Mouse (Mus musculus) urinary bladder, adult 18-20 months (tissue): ENCODE results near the gene Capza2.

Source experiments
- DNase-seq, 2 experiments: peaks; one replicate each; pipeline ENCODE4 v3.0.0; 2022; ENCODE audit warnings: low spot score in 2 of 2, mixed read lengths in 2 of 2

The Capza2 gene

DNA sequence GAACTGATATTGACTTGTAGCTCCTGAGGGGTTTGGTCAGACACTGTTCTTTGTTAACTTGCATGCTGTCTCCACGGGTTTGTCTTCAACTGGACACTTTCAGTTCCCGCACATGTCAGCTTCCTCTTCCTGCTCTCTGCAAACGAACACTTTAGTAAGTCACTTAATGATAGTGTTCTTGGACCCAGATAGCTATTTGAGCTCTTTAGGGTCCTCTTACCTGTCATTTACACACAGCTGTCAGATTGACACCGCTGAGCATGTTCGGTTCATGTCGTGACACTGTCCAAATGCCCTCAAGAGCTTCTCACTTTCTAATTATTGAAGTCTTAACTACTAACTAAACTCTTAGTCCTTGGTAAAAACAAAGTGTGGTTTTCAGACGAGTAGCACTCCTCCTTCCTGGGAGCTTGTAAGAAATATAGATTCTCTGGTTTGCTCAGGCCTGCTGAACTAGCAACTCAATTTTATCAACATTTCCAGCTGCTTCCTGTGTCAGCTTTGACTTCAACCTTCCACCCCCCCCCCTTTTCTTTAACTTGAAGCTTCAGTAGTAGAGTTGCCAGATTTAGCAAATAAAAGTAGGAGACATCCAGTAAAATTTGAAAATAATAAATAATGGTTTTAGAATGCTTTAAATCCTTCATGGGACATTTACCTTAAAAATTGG is at the start of gene Capza2:
Gene Capza2 (plus strand): TSS at position 620 of the 670 bp plus-strand sequence.
- DNase-seq, result no peak

DNA sequence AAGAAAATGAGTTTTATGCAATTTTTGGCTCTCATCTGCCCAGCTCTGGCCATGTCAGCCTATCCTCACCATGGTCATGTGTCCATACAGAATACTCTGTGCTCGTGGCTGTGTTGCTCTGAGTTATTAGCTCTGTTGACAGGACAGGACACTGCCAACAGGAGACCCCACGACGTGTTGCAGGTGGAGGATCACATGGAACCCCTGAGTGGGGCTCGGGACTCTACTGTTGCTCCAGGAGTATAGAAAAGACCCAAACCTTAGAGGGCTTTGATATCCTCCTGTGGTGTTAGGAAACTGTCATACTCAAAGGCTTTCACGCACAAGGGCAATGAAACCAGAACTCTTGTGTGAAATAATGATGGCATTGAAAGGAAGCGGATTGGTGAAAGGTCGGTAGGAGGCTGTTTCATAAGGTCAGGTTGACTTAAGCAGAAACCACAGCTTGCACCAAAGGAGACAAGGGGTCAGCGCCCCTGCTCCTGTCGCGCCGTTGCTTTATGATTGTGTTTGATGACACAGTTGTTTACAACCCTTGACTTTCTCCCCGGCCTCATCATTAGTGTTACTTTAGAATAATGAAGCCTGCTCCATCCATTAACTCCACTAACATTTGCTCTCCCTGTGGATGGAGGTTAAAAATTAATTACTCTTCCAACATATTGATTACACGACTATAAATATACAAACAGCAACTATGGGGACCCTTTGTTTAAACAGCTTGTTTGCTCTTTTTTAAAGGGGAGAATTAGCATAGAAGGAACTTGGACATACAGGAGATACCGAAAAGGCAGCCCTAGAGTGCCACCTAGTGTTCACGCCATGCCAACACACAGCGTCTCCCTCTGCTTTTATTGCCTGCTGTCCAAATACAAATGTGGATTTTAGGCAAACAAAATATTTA is 46.7 kb upstream of the Capza2 start:
- peak; percentile 45 to 68 for DNase-seq

DNA sequence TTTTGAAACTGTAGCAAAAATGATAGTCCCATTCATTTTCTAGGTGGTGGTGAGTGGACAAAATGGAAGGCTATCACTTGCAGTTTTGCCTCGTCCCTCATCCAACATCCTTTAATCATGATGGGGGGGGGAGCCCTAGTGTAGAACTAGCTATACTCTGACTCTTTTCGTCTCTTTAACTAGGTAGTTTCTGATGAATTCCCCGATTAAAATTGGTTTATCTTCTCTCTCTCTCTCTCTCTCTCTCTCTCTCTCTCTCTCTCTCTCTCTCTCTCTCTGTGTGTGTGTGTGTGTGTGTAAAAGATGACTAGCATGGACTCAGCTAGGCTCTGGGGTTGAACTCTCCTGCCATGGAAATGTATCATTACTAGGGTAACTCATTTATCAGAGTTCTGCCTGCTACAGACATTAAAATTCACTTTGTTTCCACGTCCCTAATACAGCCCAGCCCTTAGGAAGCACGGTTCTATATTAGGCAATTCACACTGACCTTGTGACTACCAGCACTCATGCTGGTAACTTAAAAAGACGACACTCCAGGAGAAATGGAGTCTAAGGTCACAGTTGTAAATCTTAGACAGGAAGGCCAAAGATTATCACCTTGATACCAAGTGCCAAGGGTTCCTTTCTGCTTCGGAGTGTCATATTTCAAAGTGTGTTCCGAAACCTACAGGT is 45.9 kb upstream of the Capza2 start:
- no peak for DNase-seq

DNA sequence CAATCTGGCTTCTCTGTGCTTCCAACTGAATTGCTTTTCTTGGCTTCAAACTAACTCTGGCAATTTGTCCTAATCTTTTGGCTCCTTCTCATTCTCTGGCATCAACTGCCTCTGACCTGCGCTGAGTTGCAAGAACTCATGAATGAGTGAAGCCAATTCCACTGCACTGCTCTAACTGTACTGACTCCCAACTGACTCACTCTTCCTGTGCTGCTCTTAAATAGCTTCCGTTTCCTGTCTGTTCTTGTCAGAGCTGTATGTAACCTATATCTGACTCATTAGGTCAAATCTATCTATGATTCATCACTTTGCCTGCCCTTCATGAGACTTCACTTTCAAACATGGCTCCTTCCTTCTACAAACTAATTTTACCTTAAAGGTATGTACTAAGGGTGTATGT is 42.1 kb upstream of the Capza2 start:
- DNase-seq, result no peak

DNA sequence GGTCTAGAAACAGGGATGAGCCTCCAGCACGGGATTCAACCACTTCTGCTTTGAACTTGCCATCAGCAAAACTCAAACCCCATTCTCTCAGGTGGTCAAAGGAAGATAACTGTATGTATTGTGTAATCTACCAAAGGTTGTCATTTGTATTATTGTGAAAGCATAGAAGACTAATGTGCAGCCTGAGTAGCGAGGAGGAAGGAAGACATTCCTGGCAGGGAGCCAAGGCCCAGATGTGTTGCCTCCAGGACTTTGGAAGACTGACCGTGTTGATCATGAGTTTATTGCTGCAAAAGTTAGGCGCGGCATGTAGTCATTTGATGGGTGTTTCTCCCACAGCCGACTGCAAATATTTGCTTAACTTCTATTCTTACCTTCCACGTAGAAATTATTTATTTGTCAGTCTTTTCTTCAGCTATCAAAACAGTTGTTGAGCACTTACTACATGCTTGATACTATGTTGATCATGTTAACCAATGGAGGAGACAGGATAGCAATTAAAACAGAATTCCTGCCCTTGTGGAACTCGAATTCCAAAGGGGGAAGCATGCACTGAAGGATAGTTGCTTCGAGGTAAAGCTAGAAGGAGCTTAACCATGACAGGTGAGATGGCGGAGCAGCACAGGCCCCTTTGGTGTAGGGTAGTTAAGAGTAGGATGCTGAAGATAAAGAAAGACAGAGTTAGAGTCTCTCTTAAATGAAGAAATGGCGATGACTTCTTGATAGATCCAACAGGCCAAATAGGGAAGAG is 40.1 kb upstream of the Capza2 start:
- DNase-seq, result peak in 1 of 2 experiments; percentile 9

DNA sequence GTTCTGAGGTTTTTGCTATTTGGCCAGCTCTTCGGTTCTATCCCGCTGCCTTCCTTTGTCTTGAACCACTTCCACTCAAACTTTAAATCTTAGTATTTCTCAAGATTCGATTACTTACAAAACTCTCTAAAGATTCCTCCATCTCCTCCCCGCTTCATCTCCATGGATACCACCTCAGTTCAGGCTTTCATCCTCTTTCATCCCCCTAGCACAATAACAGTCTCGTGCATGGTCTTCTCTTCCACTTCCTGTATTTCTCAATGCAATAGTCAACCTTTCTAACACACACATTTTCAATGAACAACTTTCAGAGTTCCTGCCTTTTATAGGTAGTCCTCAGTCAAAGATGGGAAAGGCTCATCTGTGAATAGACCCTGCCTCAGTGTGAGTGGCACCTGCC is 36.7 kb upstream of the Capza2 start:
- no peak for DNase-seq

DNA sequence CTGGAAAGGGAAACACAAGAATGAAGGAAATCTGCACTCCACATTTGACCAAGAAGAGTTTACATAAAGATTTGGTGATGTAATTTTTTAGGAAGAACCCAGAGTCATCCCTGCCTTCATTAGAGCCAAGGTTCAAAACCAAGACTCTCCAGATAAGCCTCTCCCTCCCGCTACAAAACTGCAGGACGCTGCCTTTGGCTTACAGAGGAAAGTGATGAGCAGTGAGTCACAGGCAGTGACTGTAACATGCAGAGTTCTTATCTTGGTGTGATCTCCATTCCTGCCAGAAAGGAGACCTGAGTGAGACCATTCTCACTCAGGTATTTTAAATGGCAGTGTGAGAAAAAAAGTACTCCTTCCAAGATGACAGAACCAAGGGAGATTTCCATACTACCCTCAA is 34.5 kb upstream of the Capza2 start:
- no peak for DNase-seq

DNA sequence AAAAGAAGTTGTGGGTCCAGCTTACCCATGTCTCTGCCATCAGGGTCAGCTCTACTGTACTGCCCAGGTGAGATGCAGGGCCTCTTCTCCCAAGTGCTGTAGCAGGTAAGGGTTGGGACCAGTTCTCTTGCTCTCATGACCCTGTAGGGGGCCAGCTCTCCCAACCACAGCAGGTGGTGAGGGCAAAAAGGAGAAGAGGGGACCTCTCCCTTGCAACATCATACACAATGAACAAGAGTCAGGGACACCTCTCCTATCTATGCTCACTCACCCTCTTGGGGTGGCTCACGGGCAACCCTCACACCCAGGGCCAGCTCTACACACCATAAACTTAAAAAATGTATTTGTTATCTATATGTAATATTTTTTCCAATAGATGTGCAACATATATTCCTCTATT is 29.1 kb upstream of the Capza2 start:
- no peak for DNase-seq

DNA sequence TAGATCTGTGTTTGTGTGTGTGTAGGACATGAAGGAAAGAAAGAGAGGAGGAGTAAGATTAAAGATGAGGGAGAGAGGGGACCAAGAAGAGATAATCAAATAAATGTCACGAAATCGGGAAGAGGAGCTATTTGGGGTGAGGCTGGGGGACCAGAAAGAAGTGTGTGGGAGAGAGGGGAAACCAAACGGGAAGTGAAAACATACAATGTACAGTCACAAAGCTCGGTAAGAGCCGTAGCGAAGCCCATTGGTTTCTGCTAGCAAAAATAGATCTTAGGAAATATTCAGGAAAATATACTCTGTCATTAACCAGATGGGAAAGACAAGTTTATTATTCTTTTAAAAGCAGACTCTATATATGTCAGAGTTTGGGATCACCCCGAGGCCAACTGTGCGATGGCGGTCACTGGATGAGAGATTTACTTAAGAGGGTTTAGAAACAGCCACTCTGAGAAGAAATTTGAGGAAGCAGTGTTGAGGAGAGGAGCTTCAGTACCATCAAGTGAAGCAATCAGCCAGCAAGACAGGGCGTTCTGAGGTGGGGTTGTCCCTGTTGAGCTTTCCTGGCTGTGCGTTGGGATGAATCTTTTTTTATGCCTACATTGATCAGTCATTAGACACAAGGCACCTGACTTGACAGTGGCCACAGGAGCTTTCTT is 24.6 kb upstream of the Capza2 start:
- no peak for DNase-seq

DNA sequence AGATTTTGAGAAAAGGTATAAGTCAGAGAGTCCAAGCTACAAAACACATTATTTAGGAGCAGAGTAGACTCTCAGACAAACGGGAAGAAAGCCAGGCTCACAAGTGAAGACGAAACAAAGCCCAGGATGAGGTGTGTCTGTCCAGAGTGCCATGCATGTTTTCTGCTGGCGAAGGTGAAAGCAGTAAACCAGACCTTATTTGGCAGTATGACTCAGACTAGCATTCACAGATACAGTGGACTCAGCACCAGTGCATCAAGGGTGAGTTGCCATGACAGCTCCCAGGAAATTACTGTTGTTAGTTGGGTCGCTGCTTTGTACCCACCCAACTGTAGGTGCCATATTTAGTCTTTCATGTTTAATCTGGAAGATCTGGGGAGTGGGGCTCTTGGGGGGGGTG is 23.4 kb upstream of the Capza2 start:
- DNase-seq, result no peak

DNA sequence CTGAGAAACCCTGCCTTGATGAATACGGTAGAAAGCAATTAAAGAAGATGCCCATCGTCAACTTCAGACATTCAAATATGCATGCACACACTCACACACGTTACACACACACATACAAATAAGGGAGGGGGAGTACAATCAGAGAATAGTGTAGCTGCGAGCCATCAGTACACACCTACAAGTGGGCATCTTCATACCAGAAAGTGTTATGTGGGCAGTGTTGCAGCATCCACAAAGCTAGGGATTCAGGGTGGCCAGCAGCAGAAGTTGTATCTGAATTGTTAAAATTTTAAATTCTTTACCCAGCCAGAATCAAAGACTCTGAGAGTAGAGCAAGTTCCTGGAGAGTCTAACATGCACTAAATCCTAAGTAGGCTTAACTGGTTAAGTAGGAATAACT is 15.2 kb upstream of the Capza2 start:
- no peak for DNase-seq

DNA sequence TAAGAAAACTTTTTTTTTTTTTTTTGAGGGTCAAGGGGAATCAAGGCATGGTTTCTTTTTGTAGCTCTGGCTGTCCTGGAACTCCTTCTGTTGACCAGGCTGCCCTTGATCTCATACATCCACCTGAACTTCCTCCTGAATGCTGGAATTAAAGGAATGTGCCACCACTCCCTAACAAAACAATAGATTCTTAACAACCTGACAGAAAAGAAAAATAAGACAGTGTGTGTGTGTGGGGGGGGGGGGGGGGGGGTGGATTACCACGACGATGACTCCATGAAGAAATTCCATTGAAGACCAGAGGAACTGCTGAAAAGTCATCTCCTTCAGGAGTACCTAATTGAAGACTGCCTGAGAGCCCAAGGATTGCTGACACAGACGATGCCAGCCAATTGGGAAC is 14.6 kb upstream of the Capza2 start:
- DNase-seq, result no peak

DNA sequence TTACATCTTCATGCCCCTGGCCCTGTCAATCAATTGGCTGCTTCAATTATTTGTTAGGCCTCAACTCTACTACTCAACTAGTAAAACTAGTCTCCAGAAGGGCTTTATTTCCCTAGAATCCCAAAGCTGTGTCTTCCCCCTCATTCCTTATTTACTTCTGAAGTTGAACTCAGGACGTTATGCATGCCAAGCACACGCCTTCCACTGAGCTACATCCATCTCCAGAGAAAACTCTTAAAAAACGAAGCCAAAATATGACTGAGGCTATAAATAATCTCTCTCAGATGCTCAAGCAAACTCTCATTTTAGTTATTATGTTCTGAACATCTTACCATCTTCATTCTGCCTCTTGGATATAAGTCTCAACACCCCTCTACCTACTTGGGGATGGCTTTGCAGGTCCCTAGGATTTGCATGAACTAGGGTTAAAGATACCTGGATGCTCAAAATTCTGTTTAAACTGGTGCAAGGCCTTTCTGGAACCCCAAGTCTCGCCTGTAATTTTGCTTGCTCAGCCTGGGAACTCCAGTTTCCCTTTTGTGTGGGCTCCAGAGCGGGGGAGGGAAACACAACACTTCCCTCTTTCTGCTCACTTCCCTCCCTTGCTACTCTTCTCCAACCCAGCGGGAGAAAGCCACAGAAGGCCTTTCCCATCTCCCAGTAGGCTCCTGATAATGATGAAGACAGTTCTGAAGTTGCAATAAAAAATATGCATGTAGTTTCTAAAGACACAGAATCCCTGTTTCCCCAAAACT is 7.2 kb upstream of the Capza2 start:
- DNase-seq, result no peak

DNA sequence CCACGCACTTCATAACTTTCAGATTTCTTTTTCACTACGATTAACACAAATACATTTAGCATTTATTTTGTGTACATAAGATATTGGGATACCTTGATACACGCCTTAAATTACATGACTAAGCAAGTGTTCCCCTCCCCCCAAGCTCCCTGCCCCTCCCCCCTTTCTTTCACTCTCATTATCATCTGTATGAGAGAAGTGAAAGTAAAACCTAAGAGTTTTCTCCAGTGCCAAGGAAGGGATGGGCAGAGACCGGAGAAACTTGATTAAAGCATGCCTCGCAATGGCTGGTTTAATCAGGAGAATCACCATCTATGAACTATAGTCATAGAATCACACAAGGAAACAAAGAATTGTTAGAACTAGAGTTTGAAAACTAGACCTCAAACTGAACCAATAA is 6.3 kb upstream of the Capza2 start:
- DNase-seq, result no peak

DNA sequence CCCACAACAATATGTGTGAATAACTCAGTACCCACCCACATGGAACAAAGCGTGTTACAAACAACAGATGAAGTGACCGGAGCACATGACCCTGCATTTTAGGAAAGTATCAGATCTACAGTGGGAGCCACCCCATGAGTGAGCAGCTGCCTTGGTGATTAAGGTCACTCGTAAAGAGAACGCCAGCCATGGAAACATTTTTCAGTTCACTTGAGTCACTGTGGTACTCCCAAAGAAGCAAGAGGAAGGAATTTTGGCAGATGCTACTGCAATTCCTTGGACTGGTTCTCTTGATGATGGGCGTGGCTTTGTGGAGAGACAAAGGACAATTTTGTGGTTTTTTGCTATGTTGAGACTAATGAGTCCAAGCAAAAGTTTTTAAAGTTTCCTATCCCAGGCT is 4.4 kb upstream of the Capza2 start:
- no peak for DNase-seq

DNA sequence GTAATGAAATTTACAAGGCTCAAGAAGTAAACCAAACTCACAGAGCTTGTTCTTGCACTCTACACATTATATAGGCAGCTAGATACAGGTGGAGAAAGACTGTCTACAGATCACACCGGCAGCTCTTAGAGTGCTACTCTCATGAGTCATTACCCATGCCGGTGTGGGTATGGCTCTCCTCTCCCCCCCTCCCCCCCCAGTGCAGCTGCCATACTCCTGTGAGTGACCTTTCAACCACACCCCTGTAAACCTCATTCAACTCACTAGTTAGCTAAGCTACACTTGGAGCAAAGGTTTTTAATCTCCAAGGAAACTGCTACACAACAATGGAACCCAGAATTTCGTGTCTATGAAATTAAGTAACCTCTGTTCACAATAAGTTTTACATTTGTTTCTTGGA is 2.2 kb upstream of the Capza2 start:
- DNase-seq, result no peak

DNA sequence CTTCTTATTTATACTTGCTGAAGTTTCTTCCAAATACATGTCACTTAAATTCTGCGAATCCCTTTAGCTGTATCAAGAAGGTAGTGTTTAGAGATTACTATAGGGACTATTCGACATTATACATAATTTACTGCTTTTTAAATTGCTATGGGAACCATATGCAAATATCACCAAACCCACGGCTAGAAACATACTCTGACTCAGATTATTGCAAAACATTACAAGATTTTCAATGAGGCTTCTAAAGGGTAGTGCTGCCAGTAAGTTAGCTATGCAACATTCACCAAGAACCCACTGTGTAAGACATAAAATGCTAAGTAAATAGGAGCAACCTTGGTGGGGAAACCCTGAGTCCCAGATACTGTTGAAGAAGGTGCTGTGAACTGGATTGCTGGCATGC is 1.0 kb upstream of the Capza2 start:
- DNase-seq, result no peak

DNA sequence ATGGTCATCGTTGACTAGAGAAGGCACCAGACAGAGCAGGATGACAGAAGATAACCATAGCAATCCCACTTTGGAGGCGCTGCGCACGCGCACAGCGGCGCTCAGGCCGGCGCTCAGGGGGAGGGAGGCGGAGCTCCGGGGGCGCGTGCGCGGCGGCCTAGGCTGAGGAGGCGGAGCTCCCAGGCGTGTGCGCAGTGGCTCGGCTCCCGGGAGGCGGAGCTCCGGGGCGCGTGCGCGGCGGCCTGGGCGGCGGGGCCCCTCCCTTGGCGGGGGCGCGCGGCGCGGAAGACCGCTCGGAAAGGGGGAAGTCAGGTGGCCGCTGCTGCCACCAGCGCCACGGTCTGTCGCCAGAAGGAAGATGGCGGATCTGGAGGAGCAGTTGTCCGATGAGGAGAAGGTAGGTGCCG is 733 bp downstream of the Capza2 start:
- DNase-seq, result peak; percentile 89 to 92

DNA sequence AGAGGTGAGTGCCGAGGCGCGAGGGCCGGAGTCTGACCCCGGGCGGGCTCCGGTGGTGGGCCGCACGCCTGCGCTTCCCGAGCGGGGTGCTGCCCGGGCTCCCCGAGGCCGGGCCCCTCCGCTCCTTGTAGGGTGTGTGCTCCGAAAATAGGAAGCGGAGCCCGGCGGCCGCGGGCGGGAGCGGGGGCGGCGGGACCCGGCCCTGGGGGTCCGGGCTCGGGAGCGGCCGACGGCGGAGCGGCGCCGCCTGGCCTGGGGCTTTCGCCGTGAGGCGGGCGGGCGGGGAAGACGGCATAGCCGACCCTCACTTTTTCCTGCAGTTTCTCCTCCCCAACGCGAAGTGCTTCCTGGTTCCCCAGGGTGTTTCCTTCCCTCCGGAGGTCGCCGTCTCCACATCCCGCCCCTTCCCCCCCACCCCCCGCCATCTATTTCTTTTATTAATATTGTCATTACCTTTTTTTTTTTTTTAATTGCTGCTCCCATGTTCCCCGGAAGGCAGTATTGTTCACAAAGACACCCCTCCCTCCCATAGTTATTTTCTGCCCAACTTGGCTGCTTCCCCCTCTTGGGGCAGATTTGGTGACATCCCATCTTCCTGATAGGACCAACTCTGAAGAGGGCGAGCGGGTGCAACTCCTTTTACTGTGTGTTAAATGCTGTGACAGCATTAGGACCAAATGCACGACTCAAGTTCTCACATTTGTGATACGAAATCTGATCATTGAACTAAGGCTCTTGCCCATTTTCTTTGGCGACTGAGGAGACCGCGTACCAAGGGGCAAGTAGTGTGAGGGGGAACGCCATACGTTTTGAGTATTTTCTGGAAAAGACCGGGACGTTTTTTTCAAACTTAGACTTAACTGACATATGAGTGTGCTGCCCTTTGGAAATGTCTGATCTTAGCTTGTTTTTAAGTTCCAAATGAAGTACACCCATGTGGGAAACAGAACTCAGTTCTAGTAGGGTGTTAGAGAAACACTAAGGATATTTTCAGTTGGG is 1.5 kb downstream of the Capza2 start:
- DNase-seq, result peak; percentile 11 to 70
